Mouse (Mus musculus) stomach, postnatal 0 days (tissue): ENCODE results near the gene B4galnt2. TPM values are rescaled to one million over a fixed set of nuclear protein-coding genes. Genes with fewer than 3 reads are reported as not detected.
A peak's percentile ranks its signal among the peaks of the same experiment; 100 is the strongest.

Source experiments
- ATAC-seq: fragments of 200-750 bp; cut with Nextera tagmentation; 2 replicates; pipeline ENCODE4 v1.8.0; 2017; ENCODE audit not compliant: low FRiP score, low TSS enrichment
- DNase-seq: peaks from one replicate; pipeline ENCODE4 v3.0.0-alpha.2; 2016; ENCODE audit warnings: low spot score
- H3K27ac ChIP-seq: fragments of 300-500 bp; sonication (generic); replicated peaks from 2 replicates; pipeline ENCODE4 v1.5.1; 2014; ENCODE audit warnings: mild to moderate bottlenecking, control low read depth
- H3K27me3 ChIP-seq: fragments of 300-500 bp; sonication (generic); 2 replicates; pipeline ENCODE4 v1.6.1; 2014; ENCODE audit warnings: low read length; ENCODE audit not compliant: control insufficient read depth, insufficient read depth
- H3K36me3 ChIP-seq: fragments of 300-500 bp; sonication (generic); 2 replicates; pipeline ENCODE4 v1.6.1; 2014; ENCODE audit warnings: low read length, mixed read lengths; ENCODE audit not compliant: control insufficient read depth, insufficient read depth
- H3K4me1 ChIP-seq: fragments of 300-500 bp; sonication (generic); replicated peaks from 2 replicates; pipeline ENCODE4 v1.6.1; 2014; ENCODE audit warnings: antibody characterized with exemption; ENCODE audit not compliant: control insufficient read depth, insufficient read depth
- H3K4me2 ChIP-seq: fragments of 300-500 bp; sonication (generic); replicated peaks from 2 replicates; pipeline ENCODE4 v1.6.1; 2014; ENCODE audit warnings: low read depth, mild to moderate bottlenecking, control low read depth, moderate library complexity
- H3K4me3 ChIP-seq: fragments of 300-500 bp; sonication (generic); 2 replicates; pipeline ENCODE4 v1.5.1; 2014; ENCODE audit warnings: low read depth, low read length, control low read depth
- H3K9ac ChIP-seq: fragments of 300-500 bp; sonication (generic); 2 replicates; pipeline ENCODE4 v1.6.1; 2014; ENCODE audit warnings: mild to moderate bottlenecking, low read length, control low read depth, mixed read lengths
- H3K9me3 ChIP-seq: fragments of 300-500 bp; sonication (generic); 2 replicates; pipeline ENCODE4 v1.6.1; 2016; ENCODE audit warnings: low read length; ENCODE audit not compliant: control insufficient read depth
- CTCF ChIP-seq: IDR thresholded peaks from 2 replicates; pipeline ENCODE4 v1.5.1; 2016; ENCODE audit warnings: antibody characterized with exemption, low read depth, mild to moderate bottlenecking, moderate library complexity
- EP300 ChIP-seq: optimal IDR thresholded peaks from 2 replicates; pipeline ENCODE3; 2016; ENCODE audit warnings: antibody characterized with exemption
- WGBS: fragments of 180-500 bp; shearing (Covaris S2); extraction: QIAGEN DNeasy Blood & Tissue Kit; methylation state at CpG from one replicate; pipeline ENCODE4 v1.1.7; 2014; 5-methylcytosine and 5-hydroxymethylcytosine counted together
- polyA plus RNA-seq: library from polyadenylated mRNA; unstranded; fragments of >200 nt; fragmentation: Nextera tagmentation; extraction: Ambion mirVana; gene quantifications from 2 replicates; pipeline ENCODE4 v1.2.1, GENCODE M21; 2015

B4galnt2 gene
- 3.6 and 4.6 TPM in 2 replicates for polyA plus RNA-seq

DNA sequence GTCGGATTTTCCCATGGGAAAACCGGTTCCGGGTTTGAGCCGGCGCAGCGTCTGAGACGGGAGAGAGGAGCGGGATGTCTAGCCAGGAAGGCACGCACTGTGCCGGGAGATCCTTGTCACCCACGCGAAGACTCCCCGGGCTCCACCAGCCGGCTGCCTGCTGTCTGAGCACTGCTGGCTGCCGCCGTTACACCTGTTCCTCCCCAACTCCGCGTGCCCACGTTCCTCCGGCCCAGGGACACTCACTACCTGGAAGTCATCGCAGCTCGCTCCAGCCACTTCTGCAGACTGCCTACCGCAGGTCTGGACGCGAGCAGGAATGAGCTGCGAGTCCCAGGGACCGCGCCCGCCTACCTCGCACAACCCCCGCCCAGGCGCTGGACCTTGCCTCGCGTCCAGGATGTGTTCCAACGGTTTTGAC is at the start of gene B4galnt2:
Gene B4galnt2, minus strand, starts transcription at position 321 of the 421 bp plus-strand sequence.
- peak within 1 kb of the TSS; percentile 44 for H3K4me2 ChIP-seq
- ATAC-seq (0 out of 2 replicates have a peak, but pooled peaks have one; percentile 6), DNase-seq (peak; percentile 61)
- no peaks in the 10 kb centered on the region for H3K9me3 ChIP-seq
- H3K4me3 ChIP-seq: peak within 1 kb of the TSS; percentile 26
- no peak within 1 kb of the TSS for H3K27ac ChIP-seq
- TF ChIP-seq CTCF: no peak
- TF ChIP-seq EP300: no peak
- 0 out of 2 replicates have a peak, but pooled peaks cover 3% of the 10 kb centered on the region for H3K4me1 ChIP-seq
- peaks cover 8% of the 10 kb centered on the region for H3K27me3 ChIP-seq
- H3K9ac ChIP-seq: no peak within 1 kb of the TSS
- WGBS: under 1% methylated on average over 29 of the region's 35 CpGs
- no peaks in the 10 kb centered on the region for H3K36me3 ChIP-seq

GRCm38 (mm10) chr11:95963304-95963703 is 48.6 kb upstream of the B4galnt2 start:
- H3K27me3 ChIP-seq: no peaks in the 10 kb centered on the region
- TF ChIP-seq EP300 (no peak), CTCF (no peak)
- WGBS: 65% methylated on average over 7 of the region's 7 CpGs
- peaks cover 18% of the 10 kb centered on the region for H3K36me3 ChIP-seq
- no peaks in the 10 kb centered on the region for H3K9me3 ChIP-seq
- DNase-seq (no peak), ATAC-seq (no peak)
- no peak overlapping the region for H3K27ac ChIP-seq
- no peaks in the 10 kb centered on the region for H3K4me1 ChIP-seq
- no peak overlapping the region for H3K9ac ChIP-seq
- no peak overlapping the region for H3K4me2 ChIP-seq
- H3K4me3 ChIP-seq: no peak overlapping the region

DNA sequence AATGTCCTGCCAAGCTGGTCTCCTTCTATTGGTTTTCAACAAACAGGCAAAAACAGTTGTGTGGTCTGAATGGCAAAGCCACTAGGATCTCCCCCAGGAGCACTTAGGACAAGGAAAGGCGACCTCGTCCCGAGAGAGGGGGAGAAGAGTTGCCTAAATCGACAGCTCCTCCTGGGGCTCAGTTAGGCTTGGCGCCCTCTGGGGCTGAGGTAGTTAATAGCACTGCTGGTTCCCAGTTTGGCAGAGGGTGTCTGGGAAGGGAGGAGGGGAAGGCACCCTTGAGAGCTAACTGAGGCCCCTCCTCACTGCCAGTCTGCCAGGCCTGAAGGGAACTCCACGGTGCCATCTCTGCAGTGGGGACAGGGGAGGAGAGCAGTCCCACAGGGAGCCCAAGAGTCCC is 44.5 kb upstream of the B4galnt2 start:
- 63% methylated on average over 6 of the region's 6 CpGs for WGBS
- H3K4me3 ChIP-seq: no peak overlapping the region
- H3K27me3 ChIP-seq: no peaks in the 10 kb centered on the region
- TF ChIP-seq CTCF (peak; percentile 53), EP300 (no peak)
- H3K4me1 ChIP-seq: no peaks in the 10 kb centered on the region
- ATAC-seq (no peak), DNase-seq (no peak)
- H3K4me2 ChIP-seq: no peak overlapping the region
- no peak overlapping the region for H3K27ac ChIP-seq
- no peak overlapping the region for H3K9ac ChIP-seq
- H3K36me3 ChIP-seq: no peaks in the 10 kb centered on the region
- H3K9me3 ChIP-seq: no peaks in the 10 kb centered on the region

GRCm38 (mm10) chr11:95958251-95958650 is 43.6 kb upstream of the B4galnt2 start:
- 72% methylated on average over 9 of the region's 9 CpGs for WGBS
- H3K4me3 ChIP-seq: no peak overlapping the region
- H3K36me3 ChIP-seq: no peaks in the 10 kb centered on the region
- H3K27ac ChIP-seq: no peak overlapping the region
- no peak for ATAC-seq
- no peaks in the 10 kb centered on the region for H3K27me3 ChIP-seq
- DNase-seq: no peak
- H3K4me1 ChIP-seq: no peaks in the 10 kb centered on the region
- TF ChIP-seq CTCF (no peak), EP300 (no peak)
- H3K9ac ChIP-seq: no peak overlapping the region
- no peak overlapping the region for H3K4me2 ChIP-seq
- H3K9me3 ChIP-seq: no peaks in the 10 kb centered on the region

GRCm38 (mm10) chr11:95957407-95957806 is 42.7 kb upstream of the B4galnt2 start:
- H3K27ac ChIP-seq: no peak overlapping the region
- no peaks in the 10 kb centered on the region for H3K36me3 ChIP-seq
- TF ChIP-seq EP300: no peak
- TF ChIP-seq CTCF: peak; percentile 27; the same call in 1 of the 2 replicates
- peak overlapping the region; percentile 24 for H3K4me3 ChIP-seq
- WGBS: 58% methylated on average over 7 of the region's 7 CpGs
- no peaks in the 10 kb centered on the region for H3K27me3 ChIP-seq
- H3K9me3 ChIP-seq: no peaks in the 10 kb centered on the region
- DNase-seq: no peak
- no peak for ATAC-seq
- H3K4me2 ChIP-seq: peak overlapping the region; percentile 29; the same call in 1 of the 2 replicates
- H3K9ac ChIP-seq: no peak overlapping the region
- no peaks in the 10 kb centered on the region for H3K4me1 ChIP-seq

- DNase-seq: no peak
- Histone ChIP-seq H3K4me1 (no peaks in the 10 kb centered on the region), H3K9me3 (no peaks in the 10 kb centered on the region), H3K9ac (no peak overlapping the region), H3K4me2 (no peak overlapping the region), H3K36me3 (no peaks in the 10 kb centered on the region), H3K27me3 (no peaks in the 10 kb centered on the region), H3K27ac (no peak overlapping the region), H3K4me3 (no peak overlapping the region)
- WGBS: 90% methylated on average over 5 of the region's 5 CpGs
- TF ChIP-seq EP300 (no peak), CTCF (no peak)
- no peak for ATAC-seq
Measured at GRCm38 (mm10) chr11:95953313-95953712, 38.6 kb upstream of the B4galnt2 start.
